Mouse (Mus musculus) embryonic stem cell, embryonic (primary cell): ENCODE data around the gene Pomc.

Experiments
- CTCF ChIA-PET, 4 experiments: fragments of 300-600 bp in 2 of 4; fragments of 350-600 bp in 2 of 4; sonication (Branson Sonifier 250); formaldehyde crosslinking; loops; one replicate each; lab custom pipeline; 2022; ENCODE audit warnings: inconsistent platforms in 2 of 4; lab: Charles Lee
- POLR2A ChIA-PET, 4 experiments: fragments of 300-600 bp in 2 of 4; fragments of 350-600 bp in 2 of 4; sonication (Branson Sonifier 250); formaldehyde crosslinking; loops; one replicate each; lab custom pipeline; 2022; ENCODE audit warnings: antibody characterized with exemption in 4 of 4, inconsistent platforms in 1 of 4; lab: Charles Lee

Gene Pomc

GRCm38 (mm10) chr12:3991047-3991446 is 36.3 kb downstream of the Pomc start:
- CTCF ChIA-PET = interaction anchor here in 2 of 4 experiments (0.6 kb wide), 2 partner anchors 210 to 1419 kb away, joined by 3 to 4 read pairs; no protein-coding TSS in a partner anchor
- POLR2A ChIA-PET = interaction anchor here in 1 of 4 experiments (0.6 kb wide), 1 partner anchor 693 kb away, joined by 3 read pairs; no protein-coding TSS in a partner anchor

- CTCF ChIA-PET = no interaction called here
Measured at GRCm38 (mm10) chr12:3996749-3997148, 42.0 kb downstream of the Pomc start.

GRCm38 (mm10) chr12:4000406-4000805 is 45.7 kb downstream of the Pomc start:
- CTCF ChIA-PET = interaction anchor here in 1 of 4 experiments (0.5 kb wide), 1 partner anchor 70 kb away, joined by 4 read pairs; no protein-coding TSS in a partner anchor
- POLR2A ChIA-PET = no interaction called here

More at GRCm38 (mm10) chr12:3996749-3997148, 42.0 kb downstream of the Pomc start:
- POLR2A ChIA-PET = no interaction called here

GRCm38 (mm10) chr12:4004648-4005047 is 49.9 kb downstream of the Pomc start:
- POLR2A ChIA-PET = interaction anchor here in 1 of 4 experiments (1.1 to 1.2 kb wide), 2 partner anchors 11 to 34 kb away, joined by 3 to 4 read pairs; partner anchors contain the start of gene Efr3b
- CTCF ChIA-PET = interaction anchor here in 1 of 4 experiments (1.6 kb wide), 1 partner anchor 21 kb away, joined by 5 read pairs; no protein-coding TSS in a partner anchor

GRCm38 (mm10) chr12:4006079-4006478 is 51.3 kb downstream of the Pomc start:
- POLR2A ChIA-PET = interaction anchor here in 1 of 4 experiments (0.6 kb wide), 1 partner anchor 291 kb away, joined by 3 read pairs; no protein-coding TSS in a partner anchor
- CTCF ChIA-PET = no interaction called here

GRCm38 (mm10) chr12:4007181-4007580 is 52.4 kb downstream of the Pomc start:
- CTCF ChIA-PET = interaction anchor here in 1 of 4 experiments (1.0 kb wide), 1 partner anchor 24 kb away, joined by 3 read pairs; no protein-coding TSS in a partner anchor
- POLR2A ChIA-PET = no interaction called here

GRCm38 (mm10) chr12:4007766-4008165 is 53.0 kb downstream of the Pomc start:
- ChIA-PET POLR2A (no interaction called here), CTCF (interaction anchor here in 1 of 4 experiments (1.0 kb wide), 1 partner anchor 24 kb away, joined by 3 read pairs; no protein-coding TSS in a partner anchor)

- CTCF ChIA-PET = no interaction called here
- POLR2A ChIA-PET = interaction anchor here in 2 of 4 experiments (0.6 to 1.0 kb wide), 2 partner anchors 25 to 421 kb away, joined by 3 read pairs; no protein-coding TSS in a partner anchor
Measured at GRCm38 (mm10) chr12:4008731-4009130, 54.0 kb downstream of the Pomc start.
